Mouse (Mus musculus): ENCODE measurements around the gene Tmem53. TPM values are rescaled to one million over a fixed set of nuclear protein-coding genes. Genes with fewer than 3 reads are reported as not detected.

Gene Tmem53
- polyA plus RNA-seq, 1 experiment: 6.1 TPM

DNA sequence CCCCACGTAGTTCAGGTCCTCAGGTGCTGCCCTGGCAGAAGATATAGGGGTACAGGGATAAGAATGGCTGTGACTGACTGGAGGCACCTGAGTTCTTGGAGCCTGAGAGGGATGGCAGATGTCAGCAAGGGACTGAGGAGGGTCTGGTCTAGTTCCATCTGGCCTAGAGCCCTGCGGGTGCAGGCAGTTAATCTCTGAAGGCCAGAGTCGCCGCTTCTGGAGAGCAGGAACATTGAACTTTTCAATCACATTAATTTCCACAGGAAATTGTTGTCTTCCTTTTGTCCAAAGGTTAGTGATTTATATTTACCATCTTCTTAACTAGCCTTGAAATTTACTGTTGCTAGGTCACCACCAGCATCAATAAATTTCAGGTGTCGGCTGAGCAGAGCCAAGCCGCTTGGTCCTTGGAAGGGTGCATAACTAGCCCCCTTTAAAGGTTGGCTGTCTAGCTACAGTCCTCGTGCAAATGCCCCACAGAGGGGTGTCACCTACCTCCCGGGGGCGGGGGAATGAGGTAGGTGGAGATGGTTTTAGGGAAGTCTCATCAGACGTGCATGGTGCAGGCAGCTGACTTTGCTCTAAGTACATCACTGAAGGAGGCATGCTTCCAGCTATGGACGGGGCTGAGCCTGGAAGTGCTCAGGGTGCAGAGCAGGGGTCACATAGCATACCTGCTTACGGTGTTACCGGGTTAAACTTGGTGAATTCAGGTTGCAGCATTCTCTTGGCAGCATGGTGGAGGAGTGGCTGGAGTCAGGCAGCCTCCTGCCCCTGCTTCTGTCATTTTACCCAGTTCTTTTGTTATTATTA is 10.6 kb downstream of the Tmem53 start:
- TF ChIP-seq CTCF (IDR thresholded peaks at IDR 0.05; ENCODE audit: extremely low read depth, insufficient read depth, low read length) (no peak), POLR2A (IDR thresholded peaks at IDR 0.05; ENCODE audit: extremely low read depth, insufficient read depth, low read length) (no peak)
- Histone ChIP-seq H3K4me3 (ENCODE audit: insufficient read depth, low read length) (no peak overlapping the region), H3K27ac (ENCODE audit: insufficient read depth, low read length) (no peak overlapping the region), H3K4me1 (ENCODE audit: control insufficient read depth, insufficient read depth, low read length) (no peaks in the 10 kb centered on the region)

DNA sequence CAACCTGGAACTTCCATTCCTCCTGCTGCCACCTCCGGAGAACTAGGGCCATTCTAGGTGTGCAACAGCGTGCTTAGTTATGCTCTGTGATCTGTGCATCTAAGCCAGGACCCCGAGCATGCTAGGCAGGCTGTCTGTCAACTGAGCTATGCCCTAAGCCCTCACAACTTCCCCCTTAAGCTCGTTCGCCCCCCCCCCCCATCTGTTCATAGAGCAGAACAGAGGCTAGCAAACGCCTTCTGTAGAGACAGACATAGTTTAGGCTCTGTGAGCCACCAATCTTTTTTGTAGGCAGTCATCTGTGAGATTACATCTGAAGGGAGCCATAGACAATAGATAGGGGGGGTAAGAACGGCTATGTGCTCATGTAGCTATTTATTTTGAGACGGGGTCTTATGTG is 11.2 kb downstream of the Tmem53 start:
- TF ChIP-seq POLR2A (IDR thresholded peaks at IDR 0.05; ENCODE audit: extremely low read depth, insufficient read depth, low read length) (no peak), CTCF (IDR thresholded peaks at IDR 0.05; ENCODE audit: extremely low read depth, insufficient read depth, low read length) (no peak)
- no peaks in the 10 kb centered on the region for H3K4me1 ChIP-seq (ENCODE audit: control insufficient read depth, insufficient read depth, low read length)
- no peak overlapping the region for H3K27ac ChIP-seq (ENCODE audit: insufficient read depth, low read length)
- H3K4me3 ChIP-seq (ENCODE audit: insufficient read depth, low read length): no peak overlapping the region

DNA sequence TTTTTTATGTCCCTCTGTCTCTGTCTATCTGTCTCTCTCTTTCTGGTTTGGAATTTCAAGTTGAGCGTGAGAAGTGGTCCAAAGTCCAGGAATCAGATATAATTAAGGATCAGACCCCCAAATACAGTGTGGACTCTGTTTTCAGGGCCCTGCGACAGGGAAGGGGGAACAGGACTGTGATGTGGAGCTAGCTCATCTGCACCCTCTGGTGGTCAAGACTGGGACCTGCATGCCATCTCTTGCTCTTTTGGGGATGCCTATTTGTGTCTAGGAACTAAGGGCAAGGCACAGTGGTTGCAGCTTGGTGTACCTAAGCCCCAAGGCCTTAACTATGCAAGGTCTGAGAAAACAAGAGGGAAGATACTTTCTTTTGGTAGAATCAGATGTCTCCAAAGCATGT is 15.5 kb downstream of the Tmem53 start:
- Histone ChIP-seq H3K4me1 (ENCODE audit: control insufficient read depth, insufficient read depth, low read length) (no peaks in the 10 kb centered on the region), H3K27ac (ENCODE audit: insufficient read depth, low read length) (no peak overlapping the region), H3K4me3 (ENCODE audit: insufficient read depth, low read length) (no peak overlapping the region)
- TF ChIP-seq CTCF (IDR thresholded peaks at IDR 0.05; ENCODE audit: extremely low read depth, insufficient read depth, low read length) (peak; percentile 96), POLR2A (IDR thresholded peaks at IDR 0.05; ENCODE audit: extremely low read depth, insufficient read depth, low read length) (no peak)

DNA sequence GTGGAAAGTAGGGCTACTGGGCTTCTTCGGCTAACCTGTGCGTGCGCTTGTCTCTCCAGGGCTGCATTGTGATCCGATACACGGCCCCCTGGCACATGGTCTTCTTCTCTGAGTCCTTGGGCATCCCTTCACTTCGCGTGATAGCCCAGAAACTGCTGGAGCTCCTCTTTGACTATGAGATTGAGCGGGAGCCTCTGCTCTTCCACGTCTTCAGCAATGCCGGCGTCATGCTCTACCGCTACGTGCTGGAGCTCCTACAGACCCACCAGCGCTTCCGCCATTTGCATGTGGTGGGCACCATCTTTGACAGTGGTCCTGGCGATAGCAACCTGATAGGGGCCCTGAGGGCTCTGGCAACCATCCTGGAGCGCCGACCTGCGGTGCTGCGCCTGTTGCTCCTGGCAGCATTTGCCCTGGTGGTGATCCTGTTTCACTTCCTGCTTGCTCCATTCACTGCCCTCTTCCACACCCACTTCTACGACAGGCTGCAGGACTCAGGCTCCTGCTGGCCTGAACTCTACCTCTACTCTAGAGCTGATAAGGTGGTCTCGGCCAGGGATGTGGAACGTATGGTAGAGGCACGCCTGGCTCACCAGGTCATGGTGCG is 16.2 kb downstream of the Tmem53 start:
- Histone ChIP-seq H3K4me1 (ENCODE audit: control insufficient read depth, insufficient read depth, low read length) (no peaks in the 10 kb centered on the region), H3K27ac (ENCODE audit: insufficient read depth, low read length) (no peak overlapping the region), H3K4me3 (ENCODE audit: insufficient read depth, low read length) (no peak overlapping the region)
- TF ChIP-seq POLR2A (IDR thresholded peaks at IDR 0.05; ENCODE audit: extremely low read depth, insufficient read depth, low read length): no peak
- TF ChIP-seq CTCF (IDR thresholded peaks at IDR 0.05; ENCODE audit: extremely low read depth, insufficient read depth, low read length): no peak

DNA sequence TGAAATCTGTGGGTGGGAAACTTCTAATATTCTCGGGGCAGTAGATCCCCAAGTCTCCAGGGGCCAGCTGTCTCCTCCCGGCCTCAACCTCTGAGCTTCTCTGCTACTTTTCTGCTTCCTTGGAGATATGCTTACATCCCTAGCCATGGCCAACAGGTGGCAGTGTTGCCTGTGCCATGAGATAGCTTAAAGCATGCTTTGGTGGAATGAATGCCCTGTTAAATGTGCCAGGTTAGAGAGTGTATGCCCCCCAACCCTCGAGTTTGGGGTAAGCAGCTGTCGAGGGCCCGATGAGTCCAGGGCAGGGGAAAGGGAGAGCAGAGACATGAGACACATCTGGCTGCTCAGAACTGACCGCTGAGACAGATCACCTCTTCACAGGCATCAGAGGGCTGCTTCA is 18.5 kb downstream of the Tmem53 start:
- TF ChIP-seq CTCF (IDR thresholded peaks at IDR 0.05; ENCODE audit: extremely low read depth, insufficient read depth, low read length) (peak; percentile 98), POLR2A (IDR thresholded peaks at IDR 0.05; ENCODE audit: extremely low read depth, insufficient read depth, low read length) (no peak)
- H3K27ac ChIP-seq (ENCODE audit: insufficient read depth, low read length): no peak overlapping the region

DNA sequence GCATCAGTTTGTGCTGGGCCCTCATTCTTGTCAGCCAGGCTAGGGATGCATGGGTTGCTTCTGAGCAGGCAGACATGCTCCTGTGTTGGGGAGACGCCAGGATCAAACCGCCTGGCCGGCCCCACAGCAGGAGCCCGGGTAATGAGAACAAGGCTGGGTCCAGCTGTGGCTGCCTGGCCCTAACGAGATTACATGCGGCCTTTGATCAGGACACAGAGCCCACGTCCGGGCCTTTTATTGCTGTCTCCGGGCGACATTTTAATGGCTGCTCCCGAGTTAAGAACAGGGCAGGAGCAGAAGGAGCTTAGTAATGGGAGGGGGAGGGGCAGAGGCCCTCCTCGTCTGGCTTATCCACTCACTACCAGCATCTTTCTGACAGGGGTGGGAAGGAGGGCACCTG is 20.7 kb downstream of the Tmem53 start:
- no peak overlapping the region for H3K27ac ChIP-seq (ENCODE audit: insufficient read depth, low read length)
- H3K4me1 ChIP-seq (ENCODE audit: control insufficient read depth, insufficient read depth, low read length): no peaks in the 10 kb centered on the region
- H3K4me3 ChIP-seq (ENCODE audit: insufficient read depth, low read length): no peak overlapping the region
- no peak for TF ChIP-seq POLR2A (IDR thresholded peaks at IDR 0.05; ENCODE audit: extremely low read depth, insufficient read depth, low read length)
- no peak for TF ChIP-seq CTCF (IDR thresholded peaks at IDR 0.05; ENCODE audit: extremely low read depth, insufficient read depth, low read length)

More for the DNA sequence above, 18.5 kb downstream of the Tmem53 start:
- Histone ChIP-seq H3K4me3 (ENCODE audit: insufficient read depth, low read length) (no peak overlapping the region), H3K4me1 (ENCODE audit: control insufficient read depth, insufficient read depth, low read length) (no peaks in the 10 kb centered on the region)

DNA sequence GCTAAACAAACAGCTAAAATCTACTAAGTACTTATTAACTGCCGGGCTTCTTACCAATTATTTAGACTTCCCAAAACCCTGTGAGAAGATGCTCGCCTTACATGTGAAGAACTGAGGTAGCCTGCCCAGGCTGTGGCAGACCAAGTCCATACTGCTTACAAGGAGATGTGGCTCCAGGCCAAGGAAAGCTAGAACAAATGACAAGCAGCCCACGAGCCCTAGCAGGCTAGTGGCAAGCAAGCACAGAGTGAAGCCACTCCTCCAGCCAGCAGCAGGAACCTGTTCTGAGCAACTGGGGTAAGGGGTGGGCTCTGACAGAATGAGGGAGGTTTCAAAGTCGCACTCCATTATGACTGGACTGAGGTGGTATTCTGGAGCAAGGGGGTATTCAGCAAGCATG is 23.0 kb downstream of the Tmem53 start:
- Histone ChIP-seq H3K4me1 (ENCODE audit: control insufficient read depth, insufficient read depth, low read length) (no peaks in the 10 kb centered on the region), H3K4me3 (ENCODE audit: insufficient read depth, low read length) (no peak overlapping the region), H3K27ac (ENCODE audit: insufficient read depth, low read length) (no peak overlapping the region)
- TF ChIP-seq CTCF (IDR thresholded peaks at IDR 0.05; ENCODE audit: extremely low read depth, insufficient read depth, low read length) (no peak), POLR2A (IDR thresholded peaks at IDR 0.05; ENCODE audit: extremely low read depth, insufficient read depth, low read length) (no peak)

DNA sequence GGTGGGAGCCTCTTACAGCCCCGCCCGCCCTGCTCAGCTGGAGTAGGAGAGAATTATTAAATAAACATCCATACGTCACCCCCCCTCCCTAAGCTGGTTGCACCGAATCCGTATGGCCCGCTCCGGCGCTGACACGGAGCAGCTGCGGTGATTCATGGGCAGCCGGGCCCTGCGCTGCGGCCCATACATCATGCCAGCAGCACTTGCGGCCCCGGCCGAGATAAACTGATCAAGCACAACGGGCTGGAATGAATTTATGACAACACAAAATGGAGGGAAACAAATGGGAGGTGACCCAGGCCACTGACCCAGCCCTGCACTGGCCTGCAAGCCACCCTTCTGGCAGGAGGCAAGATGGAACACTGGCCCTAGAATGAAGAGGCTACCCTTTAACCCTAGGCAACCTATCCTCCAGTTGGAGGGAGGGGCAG is 24.5 kb downstream of the Tmem53 start:
- Histone ChIP-seq H3K27ac (ENCODE audit: insufficient read depth, low read length) (peak overlapping the region; percentile 37; the same call in 1 of the 2 replicates), H3K4me3 (ENCODE audit: insufficient read depth, low read length) (no peak overlapping the region), H3K4me1 (ENCODE audit: control insufficient read depth, insufficient read depth, low read length) (no peaks in the 10 kb centered on the region)
- no peak for TF ChIP-seq POLR2A (IDR thresholded peaks at IDR 0.05; ENCODE audit: extremely low read depth, insufficient read depth, low read length)
- no peak for TF ChIP-seq CTCF (IDR thresholded peaks at IDR 0.05; ENCODE audit: extremely low read depth, insufficient read depth, low read length)

DNA sequence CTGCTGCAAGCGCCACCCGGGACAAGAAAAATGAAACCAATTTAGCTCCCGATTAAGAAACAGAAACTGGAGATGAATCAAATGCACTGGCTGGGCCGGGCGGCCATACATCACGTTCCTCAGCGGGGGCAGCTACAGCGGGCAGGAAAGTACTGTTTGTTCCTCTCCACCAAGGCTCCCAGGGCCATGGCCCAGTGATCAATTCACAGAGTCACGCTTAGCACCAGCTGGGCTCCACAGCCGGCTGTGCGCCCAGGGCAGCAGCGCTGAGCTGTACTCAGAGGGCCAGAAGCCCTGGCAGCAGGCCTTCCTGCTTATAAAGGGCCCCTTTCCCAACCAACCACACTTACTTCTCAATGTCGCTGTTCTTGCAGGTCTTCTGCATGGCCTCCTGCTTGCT is 25.3 kb downstream of the Tmem53 start:
- peak overlapping the region; percentile 37; the same call in 1 of the 2 replicates for H3K27ac ChIP-seq (ENCODE audit: insufficient read depth, low read length)
- no peaks in the 10 kb centered on the region for H3K4me1 ChIP-seq (ENCODE audit: control insufficient read depth, insufficient read depth, low read length)

DNA sequence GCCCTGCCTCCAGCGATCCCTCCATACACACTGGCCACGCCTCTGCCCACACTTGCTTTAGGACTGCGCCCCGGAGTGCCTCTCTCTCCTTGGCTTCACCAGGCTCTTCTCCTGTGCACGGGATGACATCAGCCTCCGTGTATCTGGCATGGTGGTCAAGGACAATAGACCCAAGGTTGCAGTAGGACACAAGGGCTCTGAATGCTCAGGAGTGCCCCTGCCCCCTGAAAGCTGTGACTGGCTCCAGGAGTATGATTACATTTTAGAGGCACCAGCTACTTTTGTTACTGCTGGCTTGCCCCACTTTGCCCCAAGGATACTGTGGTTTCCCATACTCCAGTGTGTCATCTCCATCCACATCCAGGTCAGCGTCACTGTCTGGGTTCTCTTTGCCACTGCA is 25.9 kb downstream of the Tmem53 start:
- Histone ChIP-seq H3K4me1 (ENCODE audit: control insufficient read depth, insufficient read depth, low read length) (no peaks in the 10 kb centered on the region), H3K27ac (ENCODE audit: insufficient read depth, low read length) (0 out of 2 replicates have a peak overlapping the region, but pooled peaks have one; percentile 3), H3K4me3 (ENCODE audit: insufficient read depth, low read length) (no peak overlapping the region)
- no peak for TF ChIP-seq CTCF (IDR thresholded peaks at IDR 0.05; ENCODE audit: extremely low read depth, insufficient read depth, low read length)
- TF ChIP-seq POLR2A (IDR thresholded peaks at IDR 0.05; ENCODE audit: extremely low read depth, insufficient read depth, low read length): no peak

More for the DNA sequence above, 25.3 kb downstream of the Tmem53 start:
- no peak overlapping the region for H3K4me3 ChIP-seq (ENCODE audit: insufficient read depth, low read length)
- TF ChIP-seq CTCF (IDR thresholded peaks at IDR 0.05; ENCODE audit: extremely low read depth, insufficient read depth, low read length): no peak
- TF ChIP-seq POLR2A (IDR thresholded peaks at IDR 0.05; ENCODE audit: extremely low read depth, insufficient read depth, low read length): no peak
